14 mouse cellular contexts compared by ENCODE assay signal in the genomic region with DNA sequence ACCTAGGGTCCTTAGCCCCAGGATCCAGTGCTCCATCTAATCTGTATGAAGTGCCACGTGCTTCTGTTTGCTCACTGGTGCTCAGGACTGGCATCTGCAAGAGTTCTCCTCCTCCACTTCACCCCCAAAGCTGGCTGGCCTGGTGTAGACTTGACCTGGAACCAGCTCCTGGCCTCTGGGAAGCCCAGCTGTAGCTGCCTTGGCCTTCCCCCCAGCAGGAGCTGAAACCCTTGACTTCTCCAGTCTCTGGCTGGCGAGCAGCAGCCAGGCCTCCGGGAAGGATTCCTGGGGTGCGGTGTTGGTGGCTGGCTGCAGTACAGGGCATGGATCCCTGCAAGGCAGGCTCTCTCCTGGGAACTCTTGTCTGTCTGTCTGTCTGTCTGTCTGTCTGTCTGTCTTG. TPM values are rescaled to one million over a fixed set of nuclear protein-coding genes. Genes with fewer than 3 reads are reported as not detected.
DNase-seq lines count a peak whose midpoint lies in the region.
"Had no signal": no experiment of that assay in that cellular context is flagged by ENCODE, and none has a peak within 500 bp of the region (broad histone marks: within the 10 kb centered on the region; RNA-seq: fewer than 3 reads in every experiment).

No protein-coding gene starts in this region.

- DNase-seq in adrenal gland, postnatal 25 days: peak; percentile 15
- no peak for DNase-seq in adrenal gland, adult 2 months
- DNase-seq in kidney, postnatal 25 days: peak; percentile 23 to 71
- no peak for DNase-seq in kidney, adult 9 months
- DNase-seq in thymus, postnatal 4 days: peak; percentile 11
- DNase-seq in thymus, postnatal 25 days: no peak
- DNase-seq in left cerebral cortex, adult 8-10 months (ENCODE audit: low spot score in 2 of 2): no peak
- no peak for DNase-seq in urinary bladder, postnatal 25 days (ENCODE audit: low spot score)

RNA-seq across cellular contexts. Expression of gene Slc2a6, which starts 16.4 kb away (rescaled TPM):
- total RNA-seq in adrenal gland, postnatal 25 days (2021): 0.71 and 0.97 TPM in 2 replicates
- total RNA-seq in adrenal gland, adult 2 months (2021): under 1 TPM; 0.76 to 0.78 TPM
- 1.7 and 2.5 TPM in 2 replicates for polyA plus RNA-seq in adrenal gland, adult 2 months (2012; rRNA removed)
- 10 to 100 TPM; 21.1 to 28.3 (median 27.8) TPM for total RNA-seq in left cerebral cortex, adult 8-10 months (2022)

RNA-seq across cellular contexts. Expression of gene Mymk, which starts 27.8 kb away (rescaled TPM):
- not detected in 2 replicates for total RNA-seq in adrenal gland, postnatal 25 days (2021)
- not detected for total RNA-seq in adrenal gland, adult 2 months (2021)
- polyA plus RNA-seq in adrenal gland, adult 2 months (2012; rRNA removed): 0.08 TPM in 1 of 2 replicates, not detected in the other
- 1 to 10 TPM in 2 of 4 experiments, under 1 TPM in 2; 0.44 to 1.5 (median 1.2) TPM for total RNA-seq in left cerebral cortex, adult 8-10 months (2022)
- total RNA-seq: CH12.LX; granulocyte monocyte progenitor cell, adult 5-6 weeks; hematopoietic stem cell, adult 5-6 weeks; megakaryocyte, adult 5-6 weeks had no signal
- polyA plus RNA-seq: inflammation-experienced regulatory T-cells, adult 6 months; midbrain, embryonic 16.5 days had no signal

RNA-seq across cellular contexts. Expression of gene Cacfd1, which starts 34.4 kb away (rescaled TPM):
- total RNA-seq in adrenal gland, postnatal 25 days (2021): 47.5 and 53.5 TPM in 2 replicates
- total RNA-seq in adrenal gland, adult 2 months (2021): 10 to 100 TPM; 40.2 to 52.4 TPM
- polyA plus RNA-seq in adrenal gland, adult 2 months (2012; rRNA removed): 80.1 and 109 TPM in 2 replicates
- 10 to 100 TPM; 42.4 to 46.5 (median 44.1) TPM for total RNA-seq in left cerebral cortex, adult 8-10 months (2022)

RNA-seq across cellular contexts. Expression of gene Adamtsl2, which starts 35.0 kb away (rescaled TPM):
- 17.4 and 17.9 TPM in 2 replicates for total RNA-seq in adrenal gland, postnatal 25 days (2021)
- total RNA-seq in adrenal gland, adult 2 months (2021): 10 to 100 TPM; 24.8 to 25.4 TPM
- 20.9 and 28.5 TPM in 2 replicates for polyA plus RNA-seq in adrenal gland, adult 2 months (2012; rRNA removed)
- total RNA-seq in left cerebral cortex, adult 8-10 months (2022): 10 to 100 TPM; 12.6 to 18.4 (median 15.6) TPM
- total RNA-seq: granulocyte monocyte progenitor cell, adult 5-6 weeks; hematopoietic stem cell, adult 5-6 weeks; megakaryocyte, adult 5-6 weeks had no signal
- polyA plus RNA-seq: inflammation-experienced regulatory T-cells, adult 6 months had no signal

Comparison
In these comparisons a context has a peak if more than half of its experiments do, and no peak if none do; other contexts are left out.
1. DNase-seq: peak in adrenal gland, postnatal 25 days (single experiment), kidney, postnatal 25 days (2 of 2) and thymus, postnatal 4 days (single experiment); none in adrenal gland, adult 2 months (single experiment), kidney, adult 9 months (single experiment), thymus, postnatal 25 days (single experiment), left cerebral cortex, adult 8-10 months (0 of 2) and urinary bladder, postnatal 25 days (single experiment).
2. RNA of gene Slc2a6, which starts 16.4 kb away (total RNA-seq): 21.1 to 28.3 TPM in left cerebral cortex, adult 8-10 months; 0.71 to 0.97 TPM in adrenal gland, postnatal 25 days and 0.76 to 0.78 TPM in adrenal gland, adult 2 months; every median in the first group is over 10 times any median in the second.